Mouse (Mus musculus): ENCODE measurements around the gene Slc29a2. TPM values are rescaled to one million over a fixed set of nuclear protein-coding genes. Genes with fewer than 3 reads are reported as not detected.

Slc29a2 gene
- polyA plus RNA-seq, 1 experiment from 2014 or later: 1.7 TPM

DNA sequence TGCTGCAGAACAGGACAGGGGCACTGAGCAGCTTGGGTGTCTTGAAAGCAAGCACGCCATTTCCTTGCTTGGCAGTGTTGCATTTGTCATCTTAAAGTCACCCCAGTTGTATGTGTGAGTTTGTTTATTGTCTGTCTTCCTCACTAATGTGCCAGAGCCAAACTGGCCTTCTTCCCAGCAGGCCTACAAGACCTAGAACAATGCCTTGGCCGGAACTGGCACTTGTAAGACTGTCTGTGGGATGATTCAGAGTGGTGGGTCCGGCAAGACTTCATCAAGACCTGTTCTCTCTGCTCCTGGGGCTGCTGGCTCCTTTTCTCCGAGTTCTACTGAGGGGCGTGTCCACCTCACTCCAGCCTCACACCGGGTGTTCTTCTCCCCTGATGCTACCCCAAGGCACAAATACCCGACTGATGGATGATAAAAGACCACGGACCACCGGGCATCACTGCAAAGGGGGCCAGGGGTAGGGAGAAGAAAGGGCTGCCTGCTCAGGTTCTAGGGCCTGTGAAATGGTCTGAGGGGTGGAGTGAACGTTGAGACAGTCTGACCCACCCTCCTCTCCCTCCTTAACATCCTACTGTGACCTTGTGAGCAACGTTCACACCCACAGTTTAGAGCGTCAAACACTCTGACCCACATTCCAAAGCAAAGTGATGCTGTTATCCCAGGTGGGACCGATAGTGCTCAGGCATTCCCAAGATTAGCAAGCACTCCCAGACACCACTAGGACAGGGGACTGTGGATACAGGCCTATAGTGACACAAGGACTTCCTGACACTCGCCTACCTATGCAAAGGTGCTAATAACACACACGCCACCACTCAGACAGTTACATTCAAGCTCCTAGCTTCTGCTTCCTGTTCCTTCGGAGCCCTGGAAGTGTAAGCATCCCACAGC lies 34.5 kb downstream of the Slc29a2 start:
- H3K4me2 ChIP-seq (replicated peaks; ENCODE audit: low read depth): no peak overlapping the region
- ATAC-seq (ENCODE audit: low FRiP score, low TSS enrichment) (0 out of 2 replicates have a peak, but pooled peaks have one; percentile 4), DNase-seq (ENCODE audit: low spot score) (no peak)
- H3K27ac ChIP-seq (replicated peaks): peak overlapping the region; percentile 85
- TF ChIP-seq EP300 (optimal IDR thresholded peaks at IDR 0.05) (no peak), CTCF (IDR thresholded peaks at IDR 0.05; ENCODE audit: low read depth) (no peak)
- H3K4me1 ChIP-seq (replicated peaks; ENCODE audit: control insufficient read depth, insufficient read depth): peaks cover 10% of the 10 kb centered on the region
- no peak overlapping the region for H3K4me3 ChIP-seq (ENCODE audit: low read depth, low read length)
- H3K36me3 ChIP-seq (ENCODE audit: control insufficient read depth, insufficient read depth, low read length): no peaks in the 10 kb centered on the region
- H3K9me3 ChIP-seq (ENCODE audit: control insufficient read depth, low read length): no peaks in the 10 kb centered on the region
- H3K9ac ChIP-seq (ENCODE audit: low read length): no peak overlapping the region; the same call in 1 of the 2 replicates
- 29% methylated on average over 16 of the region's 16 CpGs for WGBS
- H3K27me3 ChIP-seq (ENCODE audit: control insufficient read depth, insufficient read depth, low read length): no peaks in the 10 kb centered on the region

DNA sequence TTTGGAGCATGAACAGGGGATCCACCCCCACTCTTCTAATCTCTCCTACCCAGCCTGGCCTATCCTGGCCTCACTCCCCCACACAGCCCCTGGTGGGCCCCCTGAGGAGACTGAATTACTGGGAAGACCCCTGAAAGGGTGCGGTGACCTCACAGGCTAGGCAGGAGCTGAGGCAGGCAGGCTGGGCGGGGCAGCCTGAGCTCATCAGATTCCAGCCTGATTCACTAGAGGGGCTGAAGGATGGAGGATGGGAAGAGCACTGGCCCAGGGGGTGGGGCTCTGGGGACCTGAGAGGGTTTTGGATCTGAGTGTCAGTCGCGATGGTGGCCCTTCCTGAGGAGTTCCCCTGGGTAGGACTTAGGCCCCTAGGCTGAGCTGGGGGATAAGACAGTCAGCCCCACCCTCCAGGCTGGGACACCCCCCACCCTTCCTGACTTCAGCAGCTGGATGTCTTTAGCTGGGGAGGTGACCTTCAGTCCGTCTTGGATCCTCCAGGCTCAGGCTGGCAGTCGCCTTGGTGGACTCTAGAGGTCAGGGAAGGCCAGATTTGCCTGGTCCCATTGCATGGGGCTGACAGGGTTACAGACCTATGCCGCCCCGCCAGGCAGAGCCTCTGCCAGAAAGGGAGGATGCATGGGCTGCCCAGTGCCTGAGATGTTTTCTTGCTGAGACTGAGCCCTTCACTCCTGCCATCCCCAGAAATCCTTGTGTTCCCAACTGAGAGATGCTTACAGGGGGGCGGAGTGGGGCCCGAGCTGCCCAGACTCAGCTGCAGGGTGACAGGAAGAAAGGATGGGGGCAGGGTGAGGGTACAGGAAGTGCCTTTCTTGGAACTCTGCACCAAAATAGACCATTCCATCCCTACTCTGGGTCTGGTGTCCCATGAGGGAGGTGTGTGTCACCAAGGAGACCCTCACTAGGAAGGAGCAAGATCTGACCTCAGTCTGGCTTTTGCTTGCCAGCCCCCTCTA lies 35.4 kb downstream of the Slc29a2 start:
- 12% methylated on average over 10 of the region's 10 CpGs for WGBS
- Histone ChIP-seq H3K36me3 (ENCODE audit: control insufficient read depth, insufficient read depth, low read length) (no peaks in the 10 kb centered on the region), H3K4me3 (ENCODE audit: low read depth, low read length) (no peak overlapping the region), H3K27ac (replicated peaks) (peak overlapping the region; percentile 85), H3K9ac (ENCODE audit: low read length) (no peak overlapping the region), H3K27me3 (ENCODE audit: control insufficient read depth, insufficient read depth, low read length) (no peaks in the 10 kb centered on the region), H3K4me2 (replicated peaks; ENCODE audit: low read depth) (no peak overlapping the region; the same call in 1 of the 2 replicates), H3K4me1 (replicated peaks; ENCODE audit: control insufficient read depth, insufficient read depth) (peaks cover 10% of the 10 kb centered on the region), H3K9me3 (ENCODE audit: control insufficient read depth, low read length) (no peaks in the 10 kb centered on the region)
- DNase-seq (ENCODE audit: low spot score) (no peak), ATAC-seq (ENCODE audit: low FRiP score, low TSS enrichment) (peak; percentile 49; the same call in 1 of the 2 replicates)
- TF ChIP-seq EP300 (optimal IDR thresholded peaks at IDR 0.05) (no peak), CTCF (IDR thresholded peaks at IDR 0.05; ENCODE audit: low read depth) (peak; percentile 3; the same call in 1 of the 2 replicates)

DNA sequence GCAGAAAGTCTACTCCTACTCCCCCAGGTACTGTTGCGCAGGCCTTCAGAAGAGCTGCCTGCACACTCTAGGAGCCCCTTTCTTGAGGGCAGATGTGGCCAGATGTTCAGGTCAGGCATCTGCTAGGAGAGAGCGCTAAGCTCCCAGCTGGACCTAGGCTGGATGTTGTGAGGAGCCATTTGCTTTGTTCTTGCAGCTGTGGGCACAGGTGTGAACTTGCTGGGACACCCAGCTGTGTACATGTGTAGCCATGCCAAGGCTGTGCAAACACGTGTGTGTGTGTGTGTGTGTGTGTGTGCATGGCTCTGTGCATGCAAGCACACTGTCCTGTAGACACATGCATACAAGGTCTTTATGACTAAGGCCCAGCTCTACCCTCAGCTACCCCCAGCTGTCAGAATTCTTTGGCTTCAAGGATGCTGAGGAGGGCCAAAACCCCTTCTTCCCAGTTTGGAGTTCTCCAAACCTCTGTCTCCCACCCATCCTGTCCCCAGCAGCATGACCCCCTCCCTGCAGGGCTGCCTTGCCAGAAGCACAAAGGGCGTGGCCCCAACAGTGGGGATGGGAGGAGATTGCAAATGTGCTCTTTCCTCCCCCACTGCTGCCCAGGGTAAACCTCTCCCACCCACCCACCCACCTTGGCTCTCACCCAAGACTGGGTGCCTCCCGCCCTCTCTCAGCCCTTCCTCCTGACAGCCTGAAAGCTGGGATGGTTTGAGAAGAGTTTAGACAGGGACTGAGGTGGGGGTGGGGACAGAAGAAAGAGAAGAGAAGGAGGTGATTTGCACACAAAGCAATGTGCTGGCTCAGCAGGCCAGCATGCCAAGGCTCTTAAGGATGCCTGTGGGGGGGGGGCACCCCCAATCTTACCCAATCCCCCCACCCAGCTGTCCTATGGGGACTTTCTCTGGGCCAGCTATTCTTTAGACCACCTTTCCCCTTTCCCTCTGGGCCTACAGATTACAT lies 37.0 kb downstream of the Slc29a2 start:
- DNase-seq (ENCODE audit: low spot score): no peak
- peak; percentile 26 for ATAC-seq (ENCODE audit: low FRiP score, low TSS enrichment)
- peaks cover 10% of the 10 kb centered on the region for H3K4me1 ChIP-seq (replicated peaks; ENCODE audit: control insufficient read depth, insufficient read depth)

DNA sequence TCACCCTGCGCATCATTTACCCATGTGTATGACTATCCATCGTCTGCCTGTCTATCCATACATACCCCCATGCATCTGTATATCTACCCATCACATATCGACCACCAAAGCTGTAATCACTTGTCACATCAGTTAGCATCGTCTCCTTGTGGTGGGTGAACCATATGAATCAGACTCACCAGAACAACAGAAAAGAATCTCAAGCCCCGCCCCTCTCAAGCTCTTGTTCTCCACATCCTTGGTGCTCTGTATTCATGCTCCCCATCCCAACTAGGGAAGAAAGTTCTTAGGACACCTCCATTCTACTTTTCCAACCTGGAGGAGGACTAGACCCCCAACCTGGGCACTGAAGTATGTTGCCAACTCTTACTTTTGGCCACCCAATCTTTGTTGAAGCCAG lies 38.4 kb downstream of the Slc29a2 start:
- DNase-seq (ENCODE audit: low spot score) (no peak), ATAC-seq (ENCODE audit: low FRiP score, low TSS enrichment) (no peak)
- Histone ChIP-seq H3K36me3 (ENCODE audit: control insufficient read depth, insufficient read depth, low read length) (no peaks in the 10 kb centered on the region), H3K4me2 (replicated peaks; ENCODE audit: low read depth) (no peak overlapping the region), H3K27ac (replicated peaks) (no peak overlapping the region), H3K4me3 (ENCODE audit: low read depth, low read length) (no peak overlapping the region), H3K9ac (ENCODE audit: low read length) (no peak overlapping the region), H3K9me3 (ENCODE audit: control insufficient read depth, low read length) (no peaks in the 10 kb centered on the region), H3K4me1 (replicated peaks; ENCODE audit: control insufficient read depth, insufficient read depth) (peaks cover 12% of the 10 kb centered on the region), H3K27me3 (ENCODE audit: control insufficient read depth, insufficient read depth, low read length) (no peaks in the 10 kb centered on the region)
- TF ChIP-seq EP300 (optimal IDR thresholded peaks at IDR 0.05): no peak
- no peak for TF ChIP-seq CTCF (IDR thresholded peaks at IDR 0.05; ENCODE audit: low read depth)
- WGBS: 77% methylated on average over 5 of the region's 5 CpGs

More for the DNA sequence above, 37.0 kb downstream of the Slc29a2 start:
- Histone ChIP-seq H3K27ac (replicated peaks) (peak overlapping the region; percentile 85), H3K4me2 (replicated peaks; ENCODE audit: low read depth) (no peak overlapping the region), H3K9me3 (ENCODE audit: control insufficient read depth, low read length) (no peaks in the 10 kb centered on the region), H3K27me3 (ENCODE audit: control insufficient read depth, insufficient read depth, low read length) (no peaks in the 10 kb centered on the region), H3K9ac (ENCODE audit: low read length) (no peak overlapping the region), H3K36me3 (ENCODE audit: control insufficient read depth, insufficient read depth, low read length) (no peaks in the 10 kb centered on the region), H3K4me3 (ENCODE audit: low read depth, low read length) (no peak overlapping the region)
- no peak for TF ChIP-seq CTCF (IDR thresholded peaks at IDR 0.05; ENCODE audit: low read depth)
- no peak for TF ChIP-seq EP300 (optimal IDR thresholded peaks at IDR 0.05)
- 34% methylated on average over 5 of the region's 5 CpGs for WGBS

DNA sequence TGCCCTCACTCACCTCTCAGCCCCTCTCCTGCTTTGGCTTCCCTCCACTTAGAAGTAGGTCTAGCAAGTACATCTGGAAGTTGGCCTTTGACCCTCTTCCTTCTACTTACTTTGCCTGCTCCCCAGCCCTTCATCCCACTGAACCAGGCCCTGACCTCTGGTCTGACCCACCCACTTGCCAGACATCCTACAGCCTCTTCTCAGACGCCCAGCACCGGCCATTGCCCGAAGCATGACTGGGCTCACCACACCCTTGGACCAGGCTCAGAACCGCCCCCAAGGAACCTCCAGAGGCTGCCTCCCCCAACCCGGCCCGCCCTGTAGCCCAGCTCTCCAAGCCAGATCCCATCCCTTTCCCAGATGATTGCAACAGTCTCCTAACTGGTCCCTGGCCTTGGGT lies 38.8 kb downstream of the Slc29a2 start:
- H3K27ac ChIP-seq (replicated peaks): peak overlapping the region; percentile 45; the same call in 1 of the 2 replicates
- TF ChIP-seq EP300 (optimal IDR thresholded peaks at IDR 0.05) (no peak), CTCF (IDR thresholded peaks at IDR 0.05; ENCODE audit: low read depth) (no peak)

More for the DNA sequence above, 38.8 kb downstream of the Slc29a2 start:
- DNase-seq (ENCODE audit: low spot score): no peak
- 65% methylated on average over 6 of the region's 6 CpGs for WGBS
- Histone ChIP-seq H3K4me2 (replicated peaks; ENCODE audit: low read depth) (no peak overlapping the region), H3K4me3 (ENCODE audit: low read depth, low read length) (no peak overlapping the region), H3K4me1 (replicated peaks; ENCODE audit: control insufficient read depth, insufficient read depth) (peaks cover 14% of the 10 kb centered on the region), H3K36me3 (ENCODE audit: control insufficient read depth, insufficient read depth, low read length) (no peaks in the 10 kb centered on the region), H3K9me3 (ENCODE audit: control insufficient read depth, low read length) (no peaks in the 10 kb centered on the region), H3K9ac (ENCODE audit: low read length) (no peak overlapping the region), H3K27me3 (ENCODE audit: control insufficient read depth, insufficient read depth, low read length) (no peaks in the 10 kb centered on the region)
- ATAC-seq (ENCODE audit: low FRiP score, low TSS enrichment): no peak
